Mouse (Mus musculus): ENCODE measurements at regions not wholly inside any gene's neighbourhood (a gene's known extent, or its start where the extent isn't known, plus 50 kb on each side); places are given as distances from the start of the nearest gene placed in this dataset.

- DNase-seq (ENCODE audit: low read depth, low spot score) = no peak
- POLR2A ChIA-PET = no interaction called here
- no peak for TF ChIP-seq CTCF (IDR thresholded peaks at IDR 0.05)
- CTCF ChIA-PET = no interaction called here
- in situ Hi-C loops (cut with MboI; ENCODE audit: low pct_unique_long_range_greater_than_20kb) = no loop called here
- no peak for ATAC-seq
- no peaks in the 10 kb centered on the region for H3K27me3 ChIP-seq
These were observed 54.6 kb upstream of the C1galt1 start for GRCm38 (mm10) chr6:7790040-7790439.

GRCm38 (mm10) chr6:7789071-7789470 lies 55.6 kb upstream of the C1galt1 start:
- H3K27me3 ChIP-seq = no peaks in the 10 kb centered on the region
- TF ChIP-seq CTCF (IDR thresholded peaks at IDR 0.05) = no peak
- in situ Hi-C loops (cut with MboI; ENCODE audit: low pct_unique_long_range_greater_than_20kb) = no loop called here
- no peak for ATAC-seq
- ChIA-PET CTCF (no interaction called here), POLR2A (no interaction called here)
- DNase-seq (ENCODE audit: low read depth, low spot score) = no peak

- no peaks in the 10 kb centered on the region for H3K27me3 ChIP-seq
- in situ Hi-C loops (cut with MboI; ENCODE audit: low pct_unique_long_range_greater_than_20kb) = no loop called here
- TF ChIP-seq CTCF (IDR thresholded peaks at IDR 0.05) = no peak
- ChIA-PET CTCF (no interaction called here), POLR2A (no interaction called here)
- no peak for ATAC-seq
- no peak for DNase-seq (ENCODE audit: low read depth, low spot score)
These were observed 59.2 kb upstream of the C1galt1 start for GRCm38 (mm10) chr6:7785407-7785806.

GRCm38 (mm10) chr6:7783059-7783458 lies 61.6 kb upstream of the C1galt1 start:
- in situ Hi-C loops (cut with MboI; ENCODE audit: low pct_unique_long_range_greater_than_20kb) = no loop called here
- ChIA-PET CTCF (no interaction called here), POLR2A (no interaction called here)
- no peaks in the 10 kb centered on the region for H3K27me3 ChIP-seq
- no peak for TF ChIP-seq CTCF (IDR thresholded peaks at IDR 0.05)
- DNase-seq (ENCODE audit: low read depth, low spot score) (no peak), ATAC-seq (no peak)

GRCm38 (mm10) chr6:7779959-7780358 lies 64.7 kb upstream of the C1galt1 start:
- no peaks in the 10 kb centered on the region for H3K27me3 ChIP-seq
- in situ Hi-C loops (cut with MboI; ENCODE audit: low pct_unique_long_range_greater_than_20kb) = no loop called here
- TF ChIP-seq CTCF (IDR thresholded peaks at IDR 0.05) = no peak
- ChIA-PET CTCF (no interaction called here), POLR2A (no interaction called here)
- no peak for ATAC-seq
- no peak for DNase-seq (ENCODE audit: low read depth, low spot score)

- H3K27me3 ChIP-seq = no peaks in the 10 kb centered on the region
- no peak for TF ChIP-seq CTCF (IDR thresholded peaks at IDR 0.05)
- CTCF ChIA-PET = no interaction called here
- DNase-seq (ENCODE audit: low read depth, low spot score) = no peak
- ATAC-seq = no peak
- in situ Hi-C loops (cut with MboI; ENCODE audit: low pct_unique_long_range_greater_than_20kb) = no loop called here
- POLR2A ChIA-PET = no interaction called here
These were observed 65.8 kb upstream of the C1galt1 start for GRCm38 (mm10) chr6:7778642-7779404.

GRCm38 (mm10) chr6:7768421-7768820 lies 75.4 kb upstream of the Asns start:
- peaks cover 3% of the 10 kb centered on the region for H3K27me3 ChIP-seq
- POLR2A ChIA-PET = no interaction called here
- DNase-seq (ENCODE audit: low read depth, low spot score) (no peak), ATAC-seq (no peak)
- no peak for TF ChIP-seq CTCF (IDR thresholded peaks at IDR 0.05)
- in situ Hi-C loops (cut with MboI; ENCODE audit: low pct_unique_long_range_greater_than_20kb) = no loop called here
- CTCF ChIA-PET = no interaction called here

- TF ChIP-seq CTCF (IDR thresholded peaks at IDR 0.05) = no peak
- DNase-seq (ENCODE audit: low read depth, low spot score) (no peak), ATAC-seq (no peak)
- ChIA-PET POLR2A (no interaction called here), CTCF (no interaction called here)
- in situ Hi-C loops (cut with MboI; ENCODE audit: low pct_unique_long_range_greater_than_20kb) = no loop called here
- peaks cover 3% of the 10 kb centered on the region for H3K27me3 ChIP-seq
These were observed 74.6 kb upstream of the Asns start for GRCm38 (mm10) chr6:7767631-7768030.

- CTCF ChIA-PET = interaction anchor here (1.2 kb wide), 1 partner anchor 14 kb away, joined by 4 read pairs; no protein-coding TSS in a partner anchor
- POLR2A ChIA-PET = no interaction called here
- ATAC-seq = no peak
- peaks cover 14% of the 10 kb centered on the region for H3K27me3 ChIP-seq
- DNase-seq (ENCODE audit: low read depth, low spot score) = no peak
- in situ Hi-C loops (cut with MboI; ENCODE audit: low pct_unique_long_range_greater_than_20kb) = no loop called here
- no peak for TF ChIP-seq CTCF (IDR thresholded peaks at IDR 0.05)
These were observed 66.3 kb upstream of the Asns start for GRCm38 (mm10) chr6:7759385-7759784.

GRCm38 (mm10) chr6:7753895-7754294 lies 60.8 kb upstream of the Asns start:
- H3K27me3 ChIP-seq = peaks cover 8% of the 10 kb centered on the region
- no peak for ATAC-seq
- CTCF ChIA-PET = no interaction called here
- TF ChIP-seq CTCF (IDR thresholded peaks at IDR 0.05) = no peak
- POLR2A ChIA-PET = no interaction called here
- in situ Hi-C loops (cut with MboI; ENCODE audit: low pct_unique_long_range_greater_than_20kb) = no loop called here
- DNase-seq (ENCODE audit: low read depth, low spot score) = no peak

- no peak for ATAC-seq
These were observed 60.0 kb upstream of the Asns start for GRCm38 (mm10) chr6:7752885-7753611.

More at GRCm38 (mm10) chr6:7752885-7753611, 60.0 kb upstream of the Asns start:
- in situ Hi-C loops (cut with MboI; ENCODE audit: low pct_unique_long_range_greater_than_20kb) = no loop called here
- ChIA-PET POLR2A (no interaction called here), CTCF (interaction anchor here (0.7 to 0.8 kb wide), 2 partner anchors 11 to 533 kb away, joined by 3 read pairs; no protein-coding TSS in a partner anchor)
- H3K27me3 ChIP-seq = peaks cover 8% of the 10 kb centered on the region
- no peak for DNase-seq (ENCODE audit: low read depth, low spot score)
- no peak for TF ChIP-seq CTCF (IDR thresholded peaks at IDR 0.05)

Data from Patski (cell line).